Mouse (Mus musculus) lung, embryonic 16.5 days (tissue): ENCODE data around the gene Mastl. TPM values are rescaled to one million over a fixed set of nuclear protein-coding genes. Genes with fewer than 3 reads are reported as not detected.

ENCODE experiments used
- ATAC-seq: fragments of 200-750 bp; cut with Nextera tagmentation; 2 replicates; pipeline ENCODE4 v1.8.0; 2017; ENCODE audit warnings: low read depth, mild to moderate bottlenecking, moderate library complexity
- H3K27ac ChIP-seq: fragments of 300-500 bp; sonication (generic); 2 replicates; pipeline ENCODE4 v1.5.1; 2014; ENCODE audit warnings: mild to moderate bottlenecking, control low read depth, low read length
- H3K27me3 ChIP-seq: fragments of 300-500 bp; sonication (generic); 2 replicates; pipeline ENCODE4 v1.6.1; 2014; ENCODE audit warnings: low read depth, low read length, mixed read lengths; ENCODE audit not compliant: control insufficient read depth, insufficient read depth
- H3K36me3 ChIP-seq: fragments of 300-500 bp; sonication (generic); 2 replicates; pipeline ENCODE4 v1.6.1; 2014; ENCODE audit warnings: low read length; ENCODE audit not compliant: control insufficient read depth, insufficient read depth
- H3K4me1 ChIP-seq: fragments of 300-500 bp; sonication (generic); replicated peaks from 2 replicates; pipeline ENCODE4 v1.6.1; 2014; ENCODE audit warnings: low read length, mixed read lengths; ENCODE audit not compliant: control insufficient read depth, insufficient read depth
- H3K4me2 ChIP-seq: fragments of 300-500 bp; sonication (generic); 2 replicates; pipeline ENCODE4 v1.6.1; 2014; ENCODE audit warnings: low read depth, low read length, control low read depth
- H3K4me3 ChIP-seq: fragments of 300-500 bp; sonication (generic); 2 replicates; pipeline ENCODE4 v1.5.1; 2014; ENCODE audit warnings: mild to moderate bottlenecking, low read length, control low read depth
- H3K9ac ChIP-seq: fragments of 300-500 bp; sonication (generic); 2 replicates; pipeline ENCODE4 v1.6.1; 2014; ENCODE audit warnings: low read length, control low read depth
- H3K9me3 ChIP-seq: fragments of 300-500 bp; sonication (generic); 2 replicates; pipeline ENCODE4 v1.6.1; 2016; ENCODE audit warnings: low read length; ENCODE audit not compliant: control insufficient read depth
- WGBS: fragments of 180-500 bp; shearing (Covaris S2); extraction: QIAGEN DNeasy Blood & Tissue Kit; methylation state at CpG from one replicate; pipeline ENCODE4 v1.1.7; 2014; 5-methylcytosine and 5-hydroxymethylcytosine counted together
- polyA plus RNA-seq: library from polyadenylated mRNA; unstranded; fragments of >200 nt; fragmentation: Nextera tagmentation; extraction: Ambion mirVana; gene quantifications from 2 replicates; pipeline ENCODE4 v1.2.1, GENCODE M21; 2015

The Mastl gene
- polyA plus RNA-seq, 1 experiment from 2014 or later, result 13.2 TPM

GRCm38 (mm10) chr2:23068894-23069744 lies 86.7 kb downstream of the Mastl start:
- Histone ChIP-seq H3K4me2 (peak overlapping the region; percentile 91), H3K9me3 (no peaks in the 10 kb centered on the region), H3K9ac (peak overlapping the region; percentile 71), H3K27me3 (no peaks in the 10 kb centered on the region), H3K4me1 (no peaks in the 10 kb centered on the region), H3K36me3 (no peaks in the 10 kb centered on the region), H3K4me3 (peak overlapping the region; percentile 56), H3K27ac (peak overlapping the region; percentile 92)
- under 1% methylated on average over 50 of the region's 50 CpGs for WGBS
- ATAC-seq, result peak; percentile 92

- peak; percentile 61 for ATAC-seq
- no peaks in the 10 kb centered on the region for H3K36me3 ChIP-seq
- peak overlapping the region; percentile 56 for H3K4me3 ChIP-seq
- no peaks in the 10 kb centered on the region for H3K27me3 ChIP-seq
- no peaks in the 10 kb centered on the region for H3K9me3 ChIP-seq
- peak overlapping the region; percentile 71 for H3K9ac ChIP-seq
- no peaks in the 10 kb centered on the region for H3K4me1 ChIP-seq
- H3K4me2 ChIP-seq, result peak overlapping the region; percentile 91
- WGBS, result under 1% methylated on average over 21 of the region's 21 CpGs
- H3K27ac ChIP-seq, result peak overlapping the region; percentile 92
Observed at GRCm38 (mm10) chr2:23068370-23068737, 87.5 kb downstream of the Mastl start.

- no peaks in the 10 kb centered on the region for H3K27me3 ChIP-seq
- H3K9me3 ChIP-seq, result no peaks in the 10 kb centered on the region
- H3K9ac ChIP-seq, result peak within 1 kb of the TSS; percentile 72
- no peaks in the 10 kb centered on the region for H3K36me3 ChIP-seq
- 1% methylated on average over 34 of the region's 34 CpGs for WGBS
- H3K27ac ChIP-seq, result peak within 1 kb of the TSS; percentile 92
- no peaks in the 10 kb centered on the region for H3K4me1 ChIP-seq
- peak within 1 kb of the TSS; percentile 91 for H3K4me2 ChIP-seq
- ATAC-seq, result peak; percentile 97
- H3K4me3 ChIP-seq, result peak within 1 kb of the TSS; percentile 56
Observed at GRCm38 (mm10) chr2:23067552-23068369, 88.1 kb downstream of the Mastl start, which contains the start of gene Acbd5. Acbd5 (plus strand) TSS chr2:23068167.

Other genes starting within 250 kb of the Mastl start
- gene Abi1, start 115.8 kb downstream of the Mastl start, polyA plus RNA-seq, result 56.1 and 57.9 TPM in 2 replicates
- 32.0 and 32.1 TPM in 2 replicates for gene Acbd5, start 87.9 kb downstream of the Mastl start, polyA plus RNA-seq
- gene Yme1l1, start 345 bp upstream of the Mastl start, polyA plus RNA-seq, result 73.1 and 81.3 TPM in 2 replicates
- not detected in 2 replicates for gene 4931423N10Rik, start 51.5 kb upstream of the Mastl start, polyA plus RNA-seq
- gene Nxph2, start 165.2 kb upstream of the Mastl start, polyA plus RNA-seq, result 0.10 TPM in 1 of 2 replicates, not detected in the other